Mouse (Mus musculus) brain, embryonic 14.5 days (tissue): ENCODE measurements at regions not wholly inside any gene's neighbourhood (a gene's known extent, or its start where the extent isn't known, plus 50 kb on each side); places are given as distances from the start of the nearest gene placed in this dataset.
A peak's percentile ranks its signal among the peaks of the same experiment; 100 is the strongest.

Experiments used
- DNase-seq: peaks from one replicate; pipeline ENCODE4 v3.0.0-alpha.2; 2011; ENCODE audit warnings: low read depth
- CTCF ChIP-seq: fragments of 200-500 bp; IDR thresholded peaks from 2 replicates; pipeline ENCODE4 v1.5.1; 2012; ENCODE audit warnings: inconsistent platforms, mild to moderate bottlenecking, moderate library complexity, borderline replicate concordance; ENCODE audit not compliant: insufficient read depth, insufficient read length; ENCODE audit errors: extremely low read depth
- POLR2A ChIP-seq: fragments of 200-500 bp; IDR thresholded peaks from 2 replicates; pipeline ENCODE4 v1.6.1; 2012; ENCODE audit warnings: mild to moderate bottlenecking, inconsistent platforms, borderline replicate concordance; ENCODE audit not compliant: poor library complexity, insufficient read depth, insufficient read length, severe bottlenecking; ENCODE audit errors: extremely low read depth

DNA sequence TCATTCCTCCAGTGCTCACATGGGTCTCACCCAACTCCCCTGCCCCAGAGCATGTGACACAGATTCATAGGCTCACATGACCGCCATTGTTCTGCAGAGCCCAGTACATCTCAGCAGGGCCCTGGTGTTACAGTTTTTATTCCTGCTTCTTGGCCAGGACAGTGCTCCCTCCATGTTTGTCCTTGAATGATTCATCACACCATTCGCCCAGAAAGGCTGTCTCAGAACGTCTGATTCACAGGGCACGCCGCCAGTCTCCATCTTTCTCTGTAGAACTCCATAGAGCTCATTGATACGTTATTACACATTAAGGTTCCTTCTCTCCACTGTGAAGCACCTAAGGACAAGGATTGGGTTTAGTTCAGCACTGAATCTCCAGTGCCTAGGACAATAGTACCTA is 79.9 kb upstream of the Otud4 start:
- no peak for DNase-seq
- TF ChIP-seq CTCF (no peak), POLR2A (no peak)

DNA sequence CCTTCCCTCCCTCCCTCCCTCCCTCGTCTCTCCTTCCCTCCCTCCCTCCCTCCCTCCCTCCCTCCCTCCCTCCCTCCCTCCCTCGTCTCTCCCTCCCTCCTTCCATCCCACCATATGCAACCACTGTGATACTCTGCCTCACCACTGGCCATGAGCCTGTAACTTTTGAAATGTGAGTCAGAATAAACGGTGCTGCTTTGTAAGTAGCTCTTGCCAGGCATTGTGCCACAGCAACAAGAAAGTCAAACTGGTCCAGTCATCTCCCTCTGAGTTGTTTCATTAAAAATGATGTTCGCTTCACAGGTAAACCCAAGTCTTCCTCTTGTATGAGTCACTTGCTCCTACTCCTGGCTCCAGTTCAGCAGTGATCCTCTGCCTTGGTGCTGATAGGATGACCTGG is 85.1 kb upstream of the Otud4 start:
- no peak for DNase-seq
- TF ChIP-seq POLR2A (no peak), CTCF (no peak)

DNA sequence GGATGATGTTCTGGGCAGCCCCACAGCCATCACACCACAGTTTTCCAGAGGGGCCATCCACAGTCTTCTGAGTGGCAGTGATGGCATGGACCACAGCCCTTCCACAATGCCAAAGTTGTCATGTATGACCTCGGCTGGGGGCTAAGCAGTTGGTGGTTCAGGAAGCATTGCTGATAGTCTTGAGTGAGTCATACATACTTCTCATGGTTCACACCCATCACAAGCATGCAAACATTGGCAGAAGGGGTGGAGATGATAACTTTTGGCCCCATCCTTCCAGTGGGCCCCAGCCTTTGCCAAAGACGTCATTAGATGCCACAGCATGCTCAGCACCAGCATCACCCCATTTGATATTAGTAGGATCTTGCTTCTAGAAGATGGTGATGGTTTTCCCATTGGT is 89.3 kb upstream of the Otud4 start:
- TF ChIP-seq POLR2A (no peak), CTCF (no peak)
- DNase-seq = no peak

DNA sequence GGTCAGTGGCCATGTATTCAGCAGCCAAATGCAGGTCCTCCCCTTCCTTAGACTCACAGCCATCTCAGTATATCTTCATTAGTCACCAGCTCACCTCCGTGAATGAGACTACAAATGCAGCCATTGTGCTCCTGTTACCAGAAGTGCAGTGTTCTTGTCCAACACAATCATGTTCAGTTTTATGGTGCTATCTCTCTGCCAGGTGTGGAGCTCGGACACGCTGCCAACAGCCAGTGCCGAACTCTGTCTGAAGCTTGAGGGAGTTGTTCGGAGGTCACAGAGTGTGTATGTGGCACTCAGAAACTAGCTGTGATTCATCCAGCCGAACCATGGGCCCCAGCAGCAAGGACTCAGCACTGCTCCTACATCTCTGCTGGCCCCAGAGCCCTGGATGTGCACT is 91.3 kb upstream of the Otud4 start:
- TF ChIP-seq CTCF = no peak
- no peak for TF ChIP-seq POLR2A
- DNase-seq = no peak

DNA sequence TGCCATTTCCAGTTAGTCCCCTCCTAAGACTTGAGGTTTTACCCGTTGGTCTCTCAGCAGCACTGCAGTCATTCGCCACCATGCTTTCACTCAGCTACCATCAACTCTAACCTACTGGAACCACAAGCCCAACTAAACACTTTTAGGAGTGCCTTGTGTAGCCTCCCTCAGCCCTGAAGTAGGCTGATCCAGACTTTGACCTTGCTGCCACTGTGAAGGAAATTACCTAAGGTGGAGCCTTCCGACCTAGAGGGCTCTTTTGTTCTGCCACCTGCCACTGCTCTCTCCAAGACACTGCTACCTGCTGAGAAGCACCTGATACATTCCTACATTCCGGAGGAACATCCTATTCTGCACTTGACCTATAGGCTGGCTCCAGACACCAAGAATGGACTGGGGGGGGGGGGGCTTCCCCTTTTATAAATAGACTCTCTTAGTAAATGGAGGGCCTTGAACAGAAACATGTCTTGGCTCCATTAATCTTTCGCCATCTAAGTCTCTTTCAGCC is 93.5 kb upstream of the Otud4 start:
- no peak for TF ChIP-seq POLR2A
- TF ChIP-seq CTCF = no peak
- DNase-seq = no peak

DNA sequence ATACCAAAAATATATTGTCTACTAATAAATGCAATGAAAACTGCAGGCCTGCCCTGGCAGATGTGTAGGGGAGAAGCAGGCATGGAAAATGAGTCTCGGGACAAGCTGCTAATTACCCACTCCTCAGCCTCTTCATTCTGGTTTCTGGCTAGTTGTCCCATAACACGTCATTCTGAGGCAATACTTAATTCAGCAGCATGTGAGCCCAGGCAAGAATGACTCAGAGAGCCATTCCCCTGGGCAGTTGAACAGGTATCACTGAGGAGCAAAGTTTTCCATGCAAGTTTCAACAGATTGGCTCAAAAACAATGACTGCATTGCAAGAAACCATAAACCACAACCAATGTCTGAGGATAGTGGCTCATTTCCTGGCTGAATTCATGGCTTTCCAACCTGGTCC is 97.0 kb upstream of the Otud4 start:
- TF ChIP-seq POLR2A (no peak), CTCF (no peak)
- DNase-seq = no peak

DNA sequence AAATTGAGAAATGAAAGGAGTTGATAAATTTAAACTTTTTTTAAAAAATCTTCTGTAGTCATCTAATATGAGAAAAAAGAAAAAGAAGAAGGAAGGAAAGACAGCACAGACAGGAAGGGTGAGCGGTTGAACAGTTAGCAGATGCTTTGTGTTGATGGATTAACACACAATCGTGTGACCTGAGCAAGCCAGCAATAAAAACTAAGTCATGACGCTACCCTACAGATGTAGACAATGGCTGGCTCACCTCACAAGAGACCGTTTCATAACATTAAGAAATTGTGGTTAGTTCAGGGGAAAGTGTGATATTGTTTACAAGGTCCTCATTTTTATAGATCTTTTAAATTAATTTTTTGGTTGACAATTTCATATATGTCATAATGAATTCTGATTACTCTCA is 99.4 kb upstream of the Otud4 start:
- no peak for DNase-seq
- TF ChIP-seq CTCF (no peak), POLR2A (no peak)

DNA sequence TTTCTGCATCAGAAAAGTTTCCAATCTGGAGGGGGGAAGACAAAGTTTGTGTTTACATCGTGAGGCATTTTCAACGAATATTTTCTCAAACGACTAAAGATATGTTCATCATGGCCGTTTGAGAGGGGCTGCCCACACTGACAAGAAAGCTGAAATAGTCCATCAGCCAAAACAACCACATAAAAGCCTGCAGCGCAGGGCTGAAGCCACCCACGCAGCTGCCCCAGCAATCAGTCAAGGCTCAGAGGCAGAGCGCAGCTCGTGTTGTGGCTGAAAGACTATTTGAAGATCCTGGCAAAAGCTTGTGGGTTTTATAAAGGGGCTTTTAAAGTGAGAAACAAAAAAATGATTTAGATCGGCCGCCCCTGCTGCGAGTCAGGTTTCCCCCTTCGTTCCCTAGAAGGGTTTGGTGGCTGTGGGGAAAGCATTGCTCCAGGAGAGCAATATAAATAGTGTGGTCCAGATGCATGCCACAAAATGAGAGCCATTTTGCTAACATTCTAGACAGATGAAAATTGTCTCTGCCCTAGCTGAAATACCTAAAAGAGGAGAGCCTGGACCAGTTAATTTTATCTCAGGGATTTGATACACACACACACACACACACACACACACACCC is 105.0 kb upstream of the Otud4 start:
- TF ChIP-seq CTCF (no peak), POLR2A (no peak)
- DNase-seq = peak; percentile 27

DNA sequence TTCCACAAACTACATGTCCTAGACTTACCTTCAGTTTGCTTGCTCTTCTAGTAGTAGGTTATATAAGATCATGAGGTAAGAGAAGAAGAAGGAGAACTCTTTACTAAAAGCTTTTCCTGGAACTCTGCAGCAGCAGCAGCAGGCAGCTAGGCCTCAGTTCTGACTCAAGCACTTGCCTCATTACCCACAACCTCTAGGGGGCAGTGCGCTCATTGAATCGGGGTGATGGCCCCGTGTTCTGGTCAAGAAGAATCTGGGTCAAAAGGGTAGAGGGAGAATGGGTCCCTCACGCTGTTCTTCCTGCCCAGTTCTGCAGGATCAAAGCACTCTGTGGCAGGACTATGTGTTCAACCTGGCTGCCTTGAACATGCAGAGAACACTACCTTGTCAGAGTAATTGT is 109.9 kb upstream of the Otud4 start:
- no peak for DNase-seq
- TF ChIP-seq CTCF = peak; percentile 32; the same call in 1 of the 2 replicates
- TF ChIP-seq POLR2A = no peak

DNA sequence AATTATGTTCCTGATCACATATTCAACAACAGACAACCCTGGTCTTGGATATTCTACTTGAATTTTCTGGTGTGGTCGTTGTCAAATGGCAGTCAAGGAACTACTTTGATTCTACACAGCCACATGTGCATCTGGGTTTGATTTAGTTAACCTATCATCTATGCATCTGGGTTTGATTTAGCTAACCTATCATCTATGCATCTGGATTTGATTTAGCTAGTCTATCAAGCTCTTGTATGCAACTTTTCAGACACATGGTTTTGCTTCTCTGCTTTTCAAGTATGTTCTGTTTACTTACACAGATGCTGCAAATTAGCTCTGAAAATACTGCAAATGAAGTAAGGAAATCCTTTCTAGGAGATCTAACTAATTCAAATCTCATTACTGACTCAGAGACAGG is 117.4 kb upstream of the Otud4 start:
- no peak for TF ChIP-seq POLR2A
- TF ChIP-seq CTCF = no peak
- DNase-seq = peak; percentile 37

DNA sequence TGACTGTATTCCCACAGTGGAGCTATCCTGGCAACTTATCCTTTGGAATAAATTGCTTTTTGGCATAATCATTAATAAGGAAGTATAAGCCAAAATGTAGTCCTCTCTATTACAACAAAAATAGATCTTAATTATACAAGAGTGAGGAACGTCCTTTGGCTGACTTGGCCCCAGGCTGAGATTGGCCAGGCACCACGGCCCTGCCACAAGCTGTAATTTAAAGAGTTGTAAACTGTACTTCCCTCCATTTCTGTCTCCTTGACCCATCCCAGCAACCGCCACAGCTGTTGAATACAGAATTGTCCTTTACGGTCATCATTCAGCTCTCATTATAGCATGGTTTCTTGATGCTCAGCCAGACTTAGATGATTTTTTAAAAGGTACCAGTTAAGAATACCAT is 119.6 kb upstream of the Smad1 start:
- no peak for DNase-seq
- TF ChIP-seq CTCF (no peak), POLR2A (no peak)

DNA sequence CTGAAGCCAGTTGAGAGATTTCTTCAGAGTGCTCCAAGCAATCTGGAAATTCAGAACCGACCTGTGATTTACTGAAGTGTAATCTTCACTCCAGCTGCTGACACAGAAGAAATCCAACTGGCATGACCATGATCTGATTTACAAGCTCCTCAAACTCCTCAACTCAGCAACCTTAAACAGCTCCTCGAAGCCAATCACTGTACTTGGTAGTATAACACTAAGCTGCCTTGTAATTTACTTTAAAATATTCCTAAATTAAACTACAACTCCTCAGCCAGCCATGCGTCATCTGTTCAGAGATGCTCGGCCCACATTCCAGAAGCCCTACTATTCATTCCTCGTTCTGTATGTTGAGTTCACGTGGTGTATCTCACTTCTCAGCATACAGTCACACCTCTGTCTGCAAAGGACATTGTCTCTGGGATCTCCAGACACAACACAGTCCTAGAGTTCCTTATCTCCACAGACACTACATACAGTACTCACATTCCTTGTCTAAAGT is 116.0 kb upstream of the Smad1 start:
- DNase-seq = no peak
- TF ChIP-seq POLR2A = no peak
- TF ChIP-seq CTCF = no peak

DNA sequence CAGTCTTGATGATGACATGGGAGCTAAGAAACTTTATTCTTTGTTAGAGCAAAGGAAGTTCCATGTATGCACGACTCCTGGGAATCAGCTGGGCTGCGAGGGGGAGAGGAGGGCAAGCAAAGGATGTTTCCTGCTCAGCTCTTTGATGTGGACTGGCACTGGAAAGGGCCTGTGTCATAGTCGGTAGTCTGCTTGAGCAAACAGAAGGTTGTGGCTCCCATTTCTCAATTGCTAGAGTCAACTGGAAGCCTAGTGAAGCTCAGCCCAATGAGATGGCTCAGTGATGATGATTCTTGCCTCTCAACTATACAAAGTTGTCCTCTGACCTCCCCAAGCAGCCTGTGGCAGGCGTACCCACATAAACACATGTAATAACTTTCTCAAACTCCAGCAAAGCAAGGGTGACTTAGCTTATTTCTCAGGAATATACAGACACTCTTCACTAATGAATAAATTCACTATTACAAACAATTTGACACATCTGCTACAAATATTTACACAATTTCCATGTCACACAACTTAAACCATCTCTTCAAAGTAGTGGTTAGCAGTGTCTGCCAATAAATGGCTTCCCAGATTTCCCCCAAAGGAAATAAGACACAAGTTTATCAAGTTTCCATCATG is 115.4 kb upstream of the Smad1 start:
- DNase-seq = no peak
- no peak for TF ChIP-seq POLR2A
- no peak for TF ChIP-seq CTCF
